Mouse (Mus musculus): ENCODE measurements around the gene Snapin. TPM values are rescaled to one million over a fixed set of nuclear protein-coding genes. Genes with fewer than 3 reads are reported as not detected.

The Snapin gene
- 10 to 100 TPM; 28.2 to 32.1 TPM for total RNA-seq (2023)

GRCm38 (mm10) chr3:90490696-90491256 is at the start of gene Snapin:
Gene Snapin (minus strand): TSS chr3:90491033.

GRCm38 (mm10) chr3:90537141-90537904 is 46.5 kb upstream of the Snapin start, which contains the start of gene S100a16:
Gene S100a16 (plus strand): TSS chr3:90537254.

GRCm38 (mm10) chr3:90526580-90526979 is 35.7 kb upstream of the Snapin start, which contains the start of gene S100a14:
Gene S100a14 (plus strand): TSS chr3:90526856.

GRCm38 (mm10) chr3:90513796-90514590 is 23.2 kb upstream of the Snapin start, which contains the start of the genes S100a1 and S100a13:
Gene S100a1 (minus strand): TSS chr3:90514392.
Gene S100a13 (plus strand): TSS chr3:90514435.

GRCm38 (mm10) chr3:90508950-90509746 is 18.3 kb upstream of the Snapin start, which contains the start of gene Chtop:
Gene Chtop (minus strand): TSS chr3:90509498.

GRCm38 (mm10) chr3:90475831-90476611 is 14.8 kb downstream of the Snapin start, which contains the start of gene Ilf2:
Gene Ilf2 (plus strand): TSS chr3:90476126.

GRCm38 (mm10) chr3:90465686-90466310 is 25.0 kb downstream of the Snapin start, which contains the start of gene Npr1:
Gene Npr1 (minus strand): TSS chr3:90465866.

Other genes starting within 250 kb of the Snapin start
- not detected for gene Creb3l4, start 247.5 kb downstream of the Snapin start, total RNA-seq (2023)
- gene Slc39a1, start 242.9 kb downstream of the Snapin start, total RNA-seq (2023), result 10 to 100 TPM; 22.1 to 22.5 TPM
- gene Crtc2, start 236.9 kb downstream of the Snapin start, total RNA-seq (2023), result 10 to 100 TPM; 62.8 to 67.5 TPM
- 10 to 100 TPM; 54.4 to 63.2 TPM for gene Dennd4b, start 225.8 kb downstream of the Snapin start, total RNA-seq (2023)
- gene Gatad2b, start 197.9 kb downstream of the Snapin start, total RNA-seq (2023), result 10 to 100 TPM; 64.9 to 68.2 TPM
- gene Slc27a3, start 101.1 kb downstream of the Snapin start, total RNA-seq (2023), result 1 to 10 TPM; 1.4 to 2.5 TPM
- gene Ints3, start 57.4 kb downstream of the Snapin start, total RNA-seq (2023), result 10 to 100 TPM; 43.1 to 53.5 TPM
- under 1 TPM; 0.15 to 0.53 TPM for gene Npr1, start 25.2 kb downstream of the Snapin start, total RNA-seq (2023)
- gene Ilf2, start 14.9 kb downstream of the Snapin start, total RNA-seq (2023), result 10 to 100 TPM; 50.7 to 54.7 TPM
- 10 to 100 TPM; 70.6 to 81.8 TPM for gene Chtop, start 18.5 kb upstream of the Snapin start, total RNA-seq (2023)
- gene S100a1, start 23.4 kb upstream of the Snapin start, total RNA-seq (2023), result 10 to 100 TPM; 23.2 to 23.6 TPM
- 10 to 100 TPM; 36.7 to 40.7 TPM for gene S100a13, start 23.4 kb upstream of the Snapin start, total RNA-seq (2023)
- under 1 TPM in 1 of 2 experiments, not detected in 1; 0.40 TPM for gene S100a14, start 35.8 kb upstream of the Snapin start, total RNA-seq (2023)
- under 1 TPM in 1 of 2 experiments, not detected in 1; 0.39 TPM for gene S100a16, start 46.2 kb upstream of the Snapin start, total RNA-seq (2023)
- gene S100a3, start 69.5 kb upstream of the Snapin start, total RNA-seq (2023), result 1 to 10 TPM; 5.9 to 6.6 TPM
- 1 to 10 TPM in 1 of 2 experiments, not detected in 1; 2.9 TPM for gene S100a2, start 99.2 kb upstream of the Snapin start, total RNA-seq (2023)
- gene Gm42674, start 110.9 kb upstream of the Snapin start, total RNA-seq (2023), result not detected
- gene S100a4, start 112.7 kb upstream of the Snapin start, total RNA-seq (2023), result 100 to 1,000 TPM; 351 to 397 TPM
- not detected for gene S100a5, start 117.5 kb upstream of the Snapin start, total RNA-seq (2023)
- 1,000 to 10,000 TPM; 1,195 to 1,254 TPM for gene S100a6, start 121.8 kb upstream of the Snapin start, total RNA-seq (2023)
- gene S100a7a, start 163.0 kb upstream of the Snapin start, total RNA-seq (2023), result 1 to 10 TPM; 1.6 to 2.2 TPM
- gene S100a8, start 177.9 kb upstream of the Snapin start, total RNA-seq (2023), result over 10,000 TPM; 45,493 to 45,678 TPM
- gene S100a9, start 204.7 kb upstream of the Snapin start, total RNA-seq (2023), result over 10,000 TPM; 54,611 to 54,778 TPM
- gene Pglyrp4, start 235.9 kb upstream of the Snapin start, total RNA-seq (2023), result 1 to 10 TPM in 1 of 2 experiments, under 1 TPM in 1; 0.71 to 1.4 TPM

Data from neutrophil, adult 83 days (primary cell).